ENCODE assay signal across 23 mouse cellular contexts in the genomic region with DNA sequence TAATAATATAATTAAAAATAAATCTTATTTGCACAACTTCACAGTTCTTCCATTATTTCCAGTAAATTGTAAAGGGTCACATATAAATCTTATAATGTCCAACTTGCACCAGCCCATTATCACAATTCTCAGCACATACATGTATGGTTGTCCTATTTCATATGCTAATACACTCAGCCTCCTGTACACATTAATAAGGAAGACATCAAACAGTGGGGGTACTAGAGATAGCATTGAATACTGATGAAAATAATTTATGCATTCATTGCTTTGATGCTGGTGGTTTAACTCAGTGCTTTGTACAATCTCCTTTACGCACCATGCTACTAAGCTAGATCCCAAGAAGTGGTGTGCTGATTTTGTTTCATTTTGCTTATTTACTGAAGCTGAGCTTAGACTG.
"Had no signal": no experiment of that assay in that cellular context is flagged by ENCODE, and none has a peak within 500 bp of the region (broad histone marks: within the 10 kb centered on the region; RNA-seq: fewer than 3 reads in every experiment).

No protein-coding gene starts in this region.

- H3K27me3 ChIP-seq: heart, embryonic 13.5 days; heart, embryonic 15.5 days; hindbrain, embryonic 13.5 days; hindbrain, embryonic 15.5 days; limb, embryonic 12.5 days had no signal

- H3K27ac ChIP-seq: heart, adult 2 months; heart, embryonic 13.5 days; heart, embryonic 15.5 days; hindbrain, embryonic 13.5 days; hindbrain, embryonic 15.5 days; hindbrain, postnatal 0 days; layer of hippocampus, adult 2 months; left cerebral cortex, adult 2 months; limb, embryonic 10.5 days; limb, embryonic 12.5 days had no signal

- H3K9me3 ChIP-seq: heart, embryonic 13.5 days; heart, embryonic 15.5 days; hindbrain, embryonic 13.5 days; hindbrain, embryonic 15.5 days; limb, embryonic 10.5 days; limb, embryonic 12.5 days had no signal

- H3K4me2 ChIP-seq: heart, embryonic 11.5 days; heart, embryonic 13.5 days; heart, embryonic 15.5 days; hindbrain, embryonic 13.5 days; hindbrain, embryonic 15.5 days; limb, embryonic 12.5 days had no signal

- H3K4me3 ChIP-seq: heart, adult 2 months; heart, embryonic 13.5 days; heart, embryonic 15.5 days; hindbrain, embryonic 13.5 days; hindbrain, embryonic 15.5 days; layer of hippocampus, adult 2 months; left cerebral cortex, adult 2 months; limb, embryonic 10.5 days; limb, embryonic 12.5 days had no signal

- H3K36me3 ChIP-seq: heart, embryonic 13.5 days; heart, embryonic 15.5 days; hindbrain, embryonic 13.5 days; hindbrain, embryonic 15.5 days; limb, embryonic 10.5 days; limb, embryonic 12.5 days had no signal

- H3K4me1 ChIP-seq: heart, embryonic 13.5 days; heart, embryonic 15.5 days; hindbrain, embryonic 13.5 days; hindbrain, embryonic 15.5 days; limb, embryonic 10.5 days; limb, embryonic 12.5 days had no signal

- H3K9ac ChIP-seq: forebrain, postnatal 0 days; heart, embryonic 13.5 days; heart, embryonic 15.5 days; hindbrain, embryonic 13.5 days; hindbrain, embryonic 15.5 days; limb, embryonic 12.5 days had no signal

- ATAC-seq: forebrain, postnatal 0 days; hindbrain, postnatal 0 days; intestine, embryonic 16.5 days had no signal

- DNase-seq: forebrain, postnatal 0 days; gastrocnemius, postnatal 14 days; gastrocnemius, postnatal 36 days; heart, adult 11 months; heart, adult 2 months; heart, postnatal 14 days; heart, postnatal 36 days; kidney, adult 18-20 months; kidney, adult 8-10 months; kidney, postnatal 10 days; kidney, postnatal 25 days; kidney, postnatal 4 days had no signal
